49 mouse cellular contexts compared by ENCODE assay signal in genomic region chr3:138325466-138325865, GRCm38 (mm10). TPM values are rescaled to one million over a fixed set of nuclear protein-coding genes. Genes with fewer than 3 reads are reported as not detected.
"Had no signal": no experiment of that assay in that cellular context is flagged by ENCODE, and none has a peak within 500 bp of the region (broad histone marks: within the 10 kb centered on the region; RNA-seq: fewer than 3 reads in every experiment).

No protein-coding gene starts in this region.

- H3K27me3 ChIP-seq: heart, embryonic 12.5 days; heart, embryonic 13.5 days; heart, embryonic 15.5 days; hindbrain, embryonic 12.5 days; hindbrain, embryonic 13.5 days; hindbrain, embryonic 15.5 days; intestine, embryonic 15.5 days; kidney, embryonic 15.5 days had no signal

- H3K27ac ChIP-seq: heart, embryonic 13.5 days; heart, embryonic 15.5 days; hindbrain, embryonic 10.5 days; hindbrain, embryonic 12.5 days; hindbrain, embryonic 13.5 days; hindbrain, embryonic 14.5 days; hindbrain, embryonic 15.5 days; hindbrain, postnatal 0 days; intestine, embryonic 15.5 days; kidney, embryonic 15.5 days; kidney, postnatal 0 days; left cerebral cortex, adult 2 months had no signal

- H3K36me3 ChIP-seq: heart, embryonic 12.5 days; heart, embryonic 13.5 days; heart, embryonic 15.5 days; hindbrain, embryonic 10.5 days; hindbrain, embryonic 12.5 days; hindbrain, embryonic 13.5 days; hindbrain, embryonic 15.5 days; intestine, embryonic 15.5 days; kidney, embryonic 15.5 days had no signal

- H3K9me3 ChIP-seq: heart, embryonic 13.5 days; heart, embryonic 15.5 days; hindbrain, embryonic 12.5 days; hindbrain, embryonic 15.5 days; intestine, embryonic 15.5 days had no signal

- DNase-seq: heart, postnatal 10 days; heart, postnatal 14 days; kidney, adult 11 months; kidney, adult 18-20 months; kidney, adult 2 months; kidney, adult 8-10 months; kidney, adult 9 months; kidney, postnatal 10 days; kidney, postnatal 14 days; kidney, postnatal 25 days; kidney, postnatal 36 days; kidney, postnatal 4 days; layer of hippocampus, adult 9-11 months; layer of hippocampus, postnatal 36 days had no signal

- H3K4me3 ChIP-seq: heart, embryonic 12.5 days; heart, embryonic 13.5 days; heart, embryonic 15.5 days; hindbrain, embryonic 10.5 days; hindbrain, embryonic 12.5 days; hindbrain, embryonic 13.5 days; hindbrain, embryonic 15.5 days; intestine, embryonic 15.5 days; kidney, embryonic 15.5 days; left cerebral cortex, adult 2 months had no signal

- H3K4me1 ChIP-seq: heart, embryonic 12.5 days; heart, embryonic 13.5 days; heart, embryonic 15.5 days; hindbrain, embryonic 10.5 days; hindbrain, embryonic 12.5 days; hindbrain, embryonic 13.5 days; hindbrain, embryonic 15.5 days; intestine, embryonic 15.5 days; kidney, embryonic 15.5 days had no signal

RNA-seq across cellular contexts. Expression of gene Adh6a, which starts 12.4 kb away (rescaled TPM):
- total RNA-seq: heart, adult 8-10 months; heart, postnatal 10 days; heart, postnatal 14 days; heart, postnatal 25 days; hematopoietic stem cell, adult 5-6 weeks; hindbrain, postnatal 0 days; layer of hippocampus, adult 18-20 months; layer of hippocampus, adult 8-10 months; layer of hippocampus, postnatal 10 days; layer of hippocampus, postnatal 14 days; layer of hippocampus, postnatal 25 days; layer of hippocampus, postnatal 36 days; left cerebral cortex, adult 18-20 months; left cerebral cortex, adult 2 months; left cerebral cortex, adult 8-10 months had no signal
- polyA plus RNA-seq: heart, embryonic 11.5 days; heart, embryonic 12.5 days; heart, embryonic 13.5 days; heart, embryonic 14.5 days; heart, embryonic 15.5 days; heart, embryonic 16.5 days; heart, postnatal 0 days; hindbrain, embryonic 10.5 days; hindbrain, embryonic 11.5 days; hindbrain, embryonic 12.5 days; hindbrain, embryonic 13.5 days; hindbrain, embryonic 14.5 days; hindbrain, embryonic 15.5 days; hindbrain, embryonic 16.5 days; hindbrain, postnatal 0 days; inflammation-experienced regulatory T-cells, adult 6 months; kidney, embryonic 14.5 days; kidney, embryonic 15.5 days; kidney, embryonic 16.5 days had no signal

RNA-seq across cellular contexts. Expression of gene Adh6b, which starts 16.1 kb away (rescaled TPM):
- total RNA-seq: hematopoietic stem cell, adult 5-6 weeks; layer of hippocampus, adult 8-10 months; layer of hippocampus, postnatal 14 days; layer of hippocampus, postnatal 25 days; layer of hippocampus, postnatal 36 days; left cerebral cortex, adult 18-20 months; left cerebral cortex, adult 2 months; left cerebral cortex, adult 8-10 months had no signal
- polyA plus RNA-seq: hindbrain, embryonic 15.5 days; hindbrain, embryonic 16.5 days; inflammation-experienced regulatory T-cells, adult 6 months; intestine, embryonic 14.5 days; intestine, postnatal 0 days; large intestine, adult 2 months had no signal
